Mouse (Mus musculus) thymus, postnatal 36 days (tissue): Measurements from ENCODE around the gene Kdm7a.
A peak's percentile ranks its signal among the peaks of the same experiment; 100 is the strongest.

ENCODE experiments used
- DNase-seq, 2 experiments: peaks; one replicate each; pipeline ENCODE4 v3.0.0; 2022; ENCODE audit warnings: mixed read lengths in 2 of 2

The Kdm7a gene

GRCm38 (mm10) chr6:39206581-39207461 lies at the start of gene Kdm7a:
Kdm7a (minus strand) TSS chr6:39206789.
- peak; percentile 87 to 93 for DNase-seq

DNA sequence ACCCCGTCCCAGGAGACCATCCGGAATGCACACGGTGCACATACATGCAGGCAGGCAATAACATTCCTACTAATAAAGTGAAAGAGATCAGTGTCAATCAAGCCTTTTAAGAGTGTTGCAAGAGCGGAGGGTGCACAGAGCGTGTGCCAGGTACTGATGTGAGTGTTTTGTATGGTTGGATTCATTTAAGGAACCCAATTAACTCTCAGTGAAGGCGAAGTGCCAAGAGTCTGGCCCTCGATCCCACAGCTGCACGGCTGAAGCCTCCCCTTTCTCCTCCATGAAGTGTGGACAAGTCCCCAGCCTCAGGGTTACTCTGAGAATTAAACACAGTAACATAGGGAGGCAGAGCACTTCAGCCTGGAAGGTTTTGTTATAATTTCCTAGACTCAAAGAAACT lies 48.7 kb upstream of the Kdm7a start:
- DNase-seq, result no peak

- DNase-seq, result no peak
Observed at GRCm38 (mm10) chr6:39250055-39250454, 43.5 kb upstream of the Kdm7a start.

DNA sequence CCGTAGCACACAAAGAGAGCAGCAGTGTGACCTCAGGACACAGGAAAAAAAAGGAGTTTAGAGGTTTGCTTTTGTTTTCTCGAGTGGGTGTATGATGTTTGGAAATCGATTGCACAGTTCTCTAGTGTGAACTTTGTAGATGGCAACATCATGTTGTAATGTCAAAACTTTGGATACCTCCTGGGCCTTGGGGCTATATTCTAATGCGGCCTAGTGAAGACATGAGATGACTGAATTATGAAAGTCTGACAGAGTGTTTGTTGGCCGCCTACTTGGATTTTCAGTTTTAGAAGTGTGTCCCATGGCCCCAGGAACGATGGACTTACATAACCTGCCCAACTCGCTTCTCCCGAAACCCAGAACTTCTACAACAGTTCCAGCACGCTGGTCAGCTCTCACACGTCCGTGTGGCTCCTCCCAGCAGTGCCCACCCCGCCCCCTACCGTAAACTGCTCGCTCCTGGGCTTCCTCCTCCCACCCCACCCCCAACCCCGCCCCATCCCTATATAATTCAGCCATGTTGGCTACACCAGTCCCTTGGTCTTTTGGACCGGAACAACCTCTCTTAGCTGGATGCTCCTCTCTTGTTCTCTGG lies 42.7 kb upstream of the Kdm7a start:
- DNase-seq, result no peak

GRCm38 (mm10) chr6:39244066-39244465 lies 37.5 kb upstream of the Kdm7a start:
- DNase-seq, result no peak

DNA sequence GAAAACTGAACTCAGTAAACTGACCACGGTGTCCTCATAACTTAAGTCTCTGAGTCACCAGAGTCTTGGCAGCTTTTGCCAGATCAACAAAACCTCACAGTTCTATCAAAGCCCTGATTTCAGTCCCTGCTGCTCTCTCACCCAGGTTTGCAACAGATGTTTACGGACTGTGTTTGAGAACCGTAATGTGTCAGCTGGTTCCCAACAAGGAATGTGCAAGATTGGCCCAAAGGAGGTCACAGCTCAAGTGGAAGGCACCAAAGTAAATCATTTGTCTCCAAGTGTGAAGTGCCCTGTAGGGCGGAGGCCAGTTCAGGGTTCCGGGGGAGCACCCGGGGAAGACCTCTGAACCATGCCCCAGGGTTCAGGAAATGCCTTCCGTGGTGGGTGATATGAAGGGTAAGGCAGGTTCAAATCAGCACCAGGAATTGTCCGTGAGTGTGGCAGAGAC lies 36.9 kb upstream of the Kdm7a start:
- no peak for DNase-seq

GRCm38 (mm10) chr6:39242718-39243471 lies 36.3 kb upstream of the Kdm7a start:
- DNase-seq, result no peak

DNA sequence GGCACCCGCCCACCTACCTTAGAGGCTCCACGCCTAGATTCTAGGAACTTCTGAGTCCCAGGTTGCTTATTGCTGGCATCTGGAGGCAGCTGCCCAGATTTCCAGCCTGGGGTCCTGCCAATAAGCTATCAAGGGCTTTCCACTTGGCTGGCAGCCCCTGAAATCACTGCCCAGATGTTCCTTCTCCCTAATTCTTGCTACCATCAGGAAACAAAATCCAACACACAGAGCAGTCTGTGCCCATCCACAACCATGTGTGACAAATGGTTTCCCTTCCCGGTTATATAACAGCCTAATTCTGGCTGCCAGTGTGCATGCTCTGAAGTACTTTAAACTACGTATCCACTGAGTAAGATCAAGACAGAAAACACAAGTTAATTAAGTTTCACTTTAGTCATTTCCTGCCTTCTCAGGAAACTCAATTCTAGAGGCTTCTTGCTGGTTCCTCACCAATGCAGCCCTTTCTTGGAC lies 34.9 kb upstream of the Kdm7a start:
- no peak for DNase-seq

- no peak for DNase-seq
Observed at GRCm38 (mm10) chr6:39240956-39241355, 34.4 kb upstream of the Kdm7a start.

GRCm38 (mm10) chr6:39237887-39238286 lies 31.3 kb upstream of the Kdm7a start:
- DNase-seq, result no peak

DNA sequence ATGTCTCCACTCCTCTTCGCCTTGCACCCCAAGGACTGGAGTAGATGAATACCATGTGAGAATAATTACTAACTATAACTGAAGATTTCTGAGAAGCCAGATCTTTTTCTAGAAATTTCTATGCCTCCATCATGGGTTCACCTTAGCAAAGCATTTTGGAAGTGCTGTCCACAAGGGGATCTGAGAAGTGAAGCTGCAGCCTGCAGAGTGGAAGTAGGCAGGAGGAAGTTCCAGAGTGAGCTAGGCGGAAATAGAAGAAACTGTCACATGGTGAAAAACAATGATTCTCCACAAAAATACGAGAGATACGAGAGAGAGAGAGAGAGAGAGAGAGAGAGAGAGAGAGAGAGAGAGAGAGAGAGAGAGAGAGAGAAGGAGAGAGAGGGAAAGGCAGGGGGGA lies 26.0 kb upstream of the Kdm7a start:
- DNase-seq, result no peak

GRCm38 (mm10) chr6:39230664-39231063 lies 24.1 kb upstream of the Kdm7a start:
- no peak for DNase-seq

GRCm38 (mm10) chr6:39226610-39226955 lies 20.0 kb upstream of the Kdm7a start:
- no peak for DNase-seq

GRCm38 (mm10) chr6:39225876-39226609 lies 19.5 kb upstream of the Kdm7a start:
- DNase-seq, result no peak

DNA sequence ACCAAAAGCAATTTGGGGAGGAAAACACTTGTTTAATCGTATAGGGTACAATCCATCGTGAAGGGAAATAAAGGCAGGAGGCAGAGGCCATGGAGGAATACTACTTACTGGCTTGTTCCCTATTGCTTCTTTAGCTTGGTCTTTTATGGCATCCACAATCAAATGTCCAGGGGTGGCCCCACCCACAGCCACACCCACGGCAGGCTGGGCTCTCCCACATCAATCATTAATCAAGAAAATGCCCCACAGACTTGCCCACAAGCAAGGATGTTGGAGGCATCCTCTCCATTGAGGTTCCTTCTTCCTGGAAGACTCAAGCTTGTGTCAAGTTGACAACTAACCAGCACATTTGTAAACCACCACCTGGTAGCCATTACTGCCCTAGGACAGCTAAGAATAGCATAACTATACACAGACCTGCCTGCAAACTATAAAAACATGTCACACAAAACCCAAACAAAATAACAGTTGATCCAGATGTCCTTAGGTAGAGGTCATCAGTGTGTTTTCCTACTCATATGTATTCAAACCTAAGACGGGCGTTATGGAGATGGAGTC lies 16.8 kb upstream of the Kdm7a start:
- no peak for DNase-seq

GRCm38 (mm10) chr6:39222487-39222886 lies 15.9 kb upstream of the Kdm7a start:
- no peak for DNase-seq

- DNase-seq, result no peak
Observed at GRCm38 (mm10) chr6:39217961-39218360, 11.4 kb upstream of the Kdm7a start.

DNA sequence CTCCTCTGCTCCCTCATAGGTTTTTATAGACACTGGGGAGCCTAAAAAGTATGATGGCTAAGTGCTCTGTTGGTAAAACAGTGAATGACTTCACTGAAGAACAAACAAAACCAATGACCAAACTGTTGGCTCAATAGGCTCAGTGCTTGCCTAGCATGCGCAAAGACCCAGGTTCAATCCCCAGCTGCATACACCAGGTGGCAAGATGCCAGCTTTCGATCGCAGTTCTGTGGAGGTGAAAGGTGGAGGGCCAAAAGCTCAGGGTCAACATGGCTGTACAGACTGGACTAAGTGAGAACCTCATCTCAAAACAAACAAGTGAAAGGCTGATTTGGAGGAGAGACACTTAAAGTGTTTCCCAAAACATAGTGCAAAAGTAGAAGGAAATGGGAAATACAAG lies 10.5 kb upstream of the Kdm7a start:
- DNase-seq, result no peak

GRCm38 (mm10) chr6:39214949-39215606 lies 8.5 kb upstream of the Kdm7a start:
- DNase-seq, result no peak

DNA sequence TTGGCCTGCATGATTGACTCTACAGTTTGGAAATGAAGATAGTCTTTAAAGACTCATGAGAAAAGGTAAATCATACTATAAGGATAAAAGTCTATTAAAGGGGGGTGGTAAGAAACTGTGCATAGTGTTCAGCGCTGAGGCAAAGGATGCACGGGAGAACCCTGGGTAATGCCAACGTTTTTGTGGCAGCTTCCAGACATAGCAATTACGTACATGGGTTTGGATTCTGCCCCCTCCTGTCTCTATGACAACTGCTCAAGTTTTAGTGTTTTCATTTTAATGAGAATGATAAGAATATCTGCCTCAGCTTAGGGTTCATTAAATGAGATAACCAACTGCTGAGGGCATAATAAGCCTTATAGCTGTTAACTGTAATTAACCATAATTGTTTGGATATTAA lies 3.1 kb upstream of the Kdm7a start:
- DNase-seq, result no peak

- DNase-seq, result no peak
Observed at GRCm38 (mm10) chr6:39208181-39208580, 1.6 kb upstream of the Kdm7a start.
